Mouse (Mus musculus) C2C12 (cell line): ENCODE data around the gene Zfp985. TPM values are rescaled to one million over a fixed set of nuclear protein-coding genes. Genes with fewer than 3 reads are reported as not detected.
"Not testable (repeated sequence)": the region's sequence is repeated elsewhere in the genome, so short reads cannot be mapped to it uniquely, and the experiment has no call there.

Experiments
- H3K27me3 ChIP-seq: one replicate; pipeline ENCODE4 v1.6.1; 2011; ENCODE audit not compliant: control insufficient read depth, insufficient read depth, insufficient read length
- H3K36me3 ChIP-seq: one replicate; pipeline ENCODE4 v1.6.1; 2011; ENCODE audit not compliant: control insufficient read depth, insufficient read depth
- H3K4me3 ChIP-seq: one replicate; pipeline ENCODE4 v1.5.1; 2011; ENCODE audit warnings: mild to moderate bottlenecking, control low read depth; ENCODE audit not compliant: poor library complexity, insufficient read depth, severe bottlenecking
- H3K79me2 ChIP-seq: one replicate; pipeline ENCODE4 v1.6.1; 2011; ENCODE audit not compliant: control insufficient read depth, insufficient read depth
- H3K79me3 ChIP-seq: one replicate; pipeline ENCODE4 v1.6.1; 2011; ENCODE audit warnings: low read depth, control low read depth
- H3ac ChIP-seq: one replicate; pipeline ENCODE3; 2011; ENCODE audit warnings: low read depth; ENCODE audit not compliant: control insufficient read depth, insufficient read length
- CEBPB ChIP-seq: IDR thresholded peaks from one replicate; pipeline ENCODE4 v1.6.1; 2011; ENCODE audit warnings: low read depth, mild to moderate bottlenecking, control low read depth, moderate library complexity
- CTCF ChIP-seq: IDR thresholded peaks from one replicate; pipeline ENCODE4 v1.5.1; 2011; ENCODE audit not compliant: control insufficient read depth, insufficient read depth, insufficient read length
- FOSL1 ChIP-seq: IDR thresholded peaks from one replicate; pipeline ENCODE4 v1.8.0; 2011; ENCODE audit warnings: mild to moderate bottlenecking, low read length; ENCODE audit not compliant: poor library complexity, insufficient read depth, severe bottlenecking
- MAX ChIP-seq: IDR thresholded peaks from one replicate; pipeline ENCODE4 v1.6.1; 2011; ENCODE audit warnings: mild to moderate bottlenecking, control low read depth
- MYOD1 ChIP-seq: IDR thresholded peaks from one replicate; pipeline ENCODE4 v1.6.1; 2011; ENCODE audit warnings: low read depth; ENCODE audit not compliant: control insufficient read depth, insufficient read length
- MYOG ChIP-seq: IDR thresholded peaks from one replicate; pipeline ENCODE4 v1.6.1; 2011; ENCODE audit not compliant: control insufficient read depth, insufficient read length; ENCODE audit errors: extremely low read depth
- USF1 ChIP-seq: IDR thresholded peaks from one replicate; pipeline ENCODE4 v1.6.1; 2011; ENCODE audit warnings: low read depth, mild to moderate bottlenecking, control low read depth, moderate library complexity
- polyA plus RNA-seq: library from polyadenylated mRNA; unstranded; fragments of >200 nt; fragmentation: generic; extraction: Trizol; gene quantifications from one replicate; pipeline ENCODE4 v1.2.1, GENCODE M21; 2012; ENCODE audit warnings: missing spikeins

Gene Zfp985
- polyA plus RNA-seq, 1 experiment: 0.41 TPM

DNA sequence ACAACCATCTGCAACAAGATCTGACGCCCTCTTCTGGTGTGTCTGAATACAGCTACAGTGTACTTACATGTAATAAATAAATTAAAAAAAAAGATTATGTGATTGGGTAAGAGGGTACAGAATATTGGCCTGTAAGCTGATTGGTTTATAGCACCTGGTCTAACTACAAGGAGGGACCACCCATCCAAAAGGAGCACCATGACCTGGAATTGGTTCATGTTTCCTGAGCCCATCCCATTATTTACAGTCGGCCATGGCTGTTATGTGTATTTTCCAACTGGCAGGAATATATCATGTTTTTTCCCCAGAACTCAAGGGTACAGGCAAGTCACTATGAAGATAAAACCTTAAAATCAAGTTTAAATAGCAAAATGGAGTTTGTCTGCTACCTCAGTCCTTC lies 45.8 kb downstream of the Zfp985 start:
- TF ChIP-seq MAX (no peak), FOSL1 (no peak), MYOG (no peak), USF1 (no peak), MYOD1 (no peak), CEBPB (no peak), CTCF (no peak)
- H3K27me3 ChIP-seq: no peaks in the 10 kb centered on the region
- no peaks in the 10 kb centered on the region for H3K79me2 ChIP-seq
- H3K36me3 ChIP-seq: no peaks in the 10 kb centered on the region
- no peaks in the 10 kb centered on the region for H3K79me3 ChIP-seq
- no peak overlapping the region for H3ac ChIP-seq
- no peak overlapping the region for H3K4me3 ChIP-seq

- no peak overlapping the region for H3K4me3 ChIP-seq
- no peaks in the 10 kb centered on the region for H3K79me3 ChIP-seq
- H3K79me2 ChIP-seq: no peaks in the 10 kb centered on the region
- H3ac ChIP-seq: no peak overlapping the region
- no peaks in the 10 kb centered on the region for H3K27me3 ChIP-seq
- H3K36me3 ChIP-seq: no peaks in the 10 kb centered on the region
- TF ChIP-seq CEBPB: no peak
- no peak for TF ChIP-seq MYOD1
- TF ChIP-seq USF1: no peak
- TF ChIP-seq FOSL1: no peak
- TF ChIP-seq MAX: no peak
- TF ChIP-seq CTCF: no peak
Measured at GRCm38 (mm10) chr4:147601881-147602280, 48.8 kb downstream of the Zfp985 start.

- no peaks in the 10 kb centered on the region for H3K27me3 ChIP-seq
- TF ChIP-seq MYOD1 (no peak), CEBPB (no peak), CTCF (no peak), MAX (no peak), MYOG (no peak), FOSL1 (no peak), USF1 (no peak)
Measured at GRCm38 (mm10) chr4:147603806-147604205, 50.7 kb downstream of the Zfp985 start.

DNA sequence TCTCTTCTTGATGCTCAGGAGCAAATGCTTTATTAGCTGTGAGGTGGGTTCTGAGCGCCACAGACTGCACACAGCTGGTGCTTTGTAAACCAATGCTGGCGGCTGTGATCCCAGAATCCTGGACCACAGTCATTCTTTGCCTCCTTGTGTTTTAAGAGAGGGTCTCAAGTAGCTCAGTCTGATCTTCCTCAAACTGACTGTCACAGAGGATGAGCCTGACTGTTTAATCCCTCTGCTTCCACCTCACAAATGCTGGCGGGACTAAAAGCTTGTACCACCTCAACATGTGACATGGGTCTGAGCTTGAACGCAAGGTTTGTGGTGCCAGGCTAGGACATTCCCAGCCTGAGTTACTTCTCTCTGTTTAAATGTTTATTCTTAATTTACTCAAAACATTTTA lies 52.4 kb downstream of the Zfp985 start:
- Histone ChIP-seq H3K36me3 (no peaks in the 10 kb centered on the region), H3K27me3 (no peaks in the 10 kb centered on the region), H3K79me3 (no peaks in the 10 kb centered on the region), H3K79me2 (no peaks in the 10 kb centered on the region), H3ac (no peak overlapping the region), H3K4me3 (no peak overlapping the region)
- TF ChIP-seq MYOD1 (no peak), MYOG (no peak), CEBPB (no peak), USF1 (no peak), CTCF (no peak), FOSL1 (no peak), MAX (no peak)

More at GRCm38 (mm10) chr4:147603806-147604205, 50.7 kb downstream of the Zfp985 start:
- Histone ChIP-seq H3K4me3 (no peak overlapping the region), H3ac (no peak overlapping the region), H3K79me2 (no peaks in the 10 kb centered on the region), H3K79me3 (no peaks in the 10 kb centered on the region), H3K36me3 (no peaks in the 10 kb centered on the region)

- H3K79me2 ChIP-seq, H3K36me3 ChIP-seq, H3ac ChIP-seq, H3K79me3 ChIP-seq, H3K4me3 ChIP-seq, H3K27me3 ChIP-seq: not testable (repeated sequence)
Measured at GRCm38 (mm10) chr4:147606511-147606910, 53.4 kb downstream of the Zfp985 start.

DNA sequence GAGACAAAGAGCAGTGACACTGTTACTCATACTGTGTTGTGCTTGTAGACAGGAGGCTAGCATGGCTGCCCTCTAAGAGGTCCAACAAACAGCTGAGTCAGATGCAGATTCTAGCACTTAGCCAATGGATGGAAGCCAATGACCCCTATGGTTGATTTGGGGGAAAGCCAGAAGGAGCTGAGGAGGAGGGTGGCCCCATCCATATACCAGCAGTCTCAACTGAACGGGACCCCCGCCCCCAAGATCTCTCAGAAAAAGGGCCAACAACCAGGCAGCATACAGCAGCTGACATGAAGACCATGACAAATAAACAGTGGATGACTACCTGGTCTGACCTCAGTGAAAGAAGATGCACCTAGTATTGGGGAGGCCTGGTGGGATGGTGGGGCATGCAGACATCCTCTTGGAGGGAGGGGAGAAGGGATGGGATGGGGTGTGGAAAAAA lies 80.8 kb downstream of the Zfp985 start:
- not testable (repeated sequence) for H3K4me3 ChIP-seq

More for the DNA sequence above, 80.8 kb downstream of the Zfp985 start:
- not testable (repeated sequence) for H3K36me3 ChIP-seq, H3K79me2 ChIP-seq, H3ac ChIP-seq, H3K79me3 ChIP-seq, H3K27me3 ChIP-seq

Other genes with a start within 250 kb of the Zfp985 start
- gene Zfp988, start 247.6 kb upstream of the Zfp985 start, polyA plus RNA-seq: 0.01 TPM
- gene Zfp978, start 192.0 kb upstream of the Zfp985 start, polyA plus RNA-seq: 0.04 TPM
- 0.04 TPM for gene Zfp982, start 60.9 kb upstream of the Zfp985 start, polyA plus RNA-seq
- not detected for gene Gm16503, start 13.1 kb upstream of the Zfp985 start, polyA plus RNA-seq
- 0.30 TPM for gene Zfp979, start 89.2 kb downstream of the Zfp985 start, polyA plus RNA-seq
- not detected for gene Zfp534, start 149.3 kb downstream of the Zfp985 start, polyA plus RNA-seq